Mouse (Mus musculus) heart, postnatal 36 days (tissue): ENCODE measurements at regions not wholly inside any gene's neighbourhood (a gene's known extent, or its start where the extent isn't known, plus 50 kb on each side); places are given as distances from the start of the nearest gene placed in this dataset.
"Not testable (repeated sequence)": the region's sequence is repeated elsewhere in the genome, so short reads cannot be mapped to it uniquely, and the experiment has no call there.

ENCODE experiments used
- DNase-seq, 2 experiments: peaks; one replicate each; pipeline ENCODE4 v3.0.0; 2021 to 2022
- intact Hi-C: fragments of 180-260 bp; cut with DNase I; formaldehyde crosslinking; loops from one replicate; pipeline ENCODE4 v1.15.1; 2025

- DNase-seq = no peak
- intact Hi-C loops = no loop called here
Observed at GRCm38 (mm10) chr4:64432097-64432496, 385.3 kb upstream of the Tnc start.

- DNase-seq = peak in 1 of 2 experiments; percentile 8
- intact Hi-C loops = no loop called here
Observed at GRCm38 (mm10) chr4:64437744-64438594, 391.2 kb upstream of the Tnc start.

- DNase-seq = no peak
- intact Hi-C loops = no loop called here
Observed at GRCm38 (mm10) chr4:64451442-64451841, 404.6 kb upstream of the Tnc start.

- no peak for DNase-seq
- intact Hi-C loops = no loop called here
Observed at GRCm38 (mm10) chr4:64451946-64452345, 405.1 kb upstream of the Tnc start.

GRCm38 (mm10) chr4:64492260-64492962, 445.6 kb upstream of the Tnc start:
- intact Hi-C loops = loop anchor here (5.0 to 10.0 kb wide), 3 partner anchors 548 to 1075 kb away; no protein-coding TSS in a partner anchor
- no peak for DNase-seq

GRCm38 (mm10) chr4:64497759-64498158, 450.9 kb upstream of the Tnc start:
- not testable (repeated sequence) for DNase-seq
- intact Hi-C loops = loop anchor here (10.0 kb wide), 2 partner anchors 553 to 813 kb away; no protein-coding TSS in a partner anchor

- no peak for DNase-seq
- intact Hi-C loops = no loop called here
Observed at GRCm38 (mm10) chr4:64500635-64501395, 454.0 kb upstream of the Tnc start.

GRCm38 (mm10) chr4:64521883-64522282, 475.1 kb upstream of the Tnc start:
- no peak for DNase-seq
- intact Hi-C loops = loop anchor here (2.0 kb wide), 1 partner anchor 1067 kb away; no protein-coding TSS in a partner anchor

- intact Hi-C loops = no loop called here
- no peak for DNase-seq
Observed at GRCm38 (mm10) chr4:64527724-64528332, 481.0 kb upstream of the Tnc start.

- no peak for DNase-seq
- intact Hi-C loops = loop anchor here (5.0 to 10.0 kb wide), 2 partner anchors 594 to 967 kb away; partner anchors contain the start of gene Pappa
Observed at GRCm38 (mm10) chr4:64530585-64530984, 483.8 kb upstream of the Tnc start.

- no peak for DNase-seq
Observed at GRCm38 (mm10) chr4:64533019-64533418, 486.2 kb upstream of the Tnc start.

GRCm38 (mm10) chr4:64535554-64536253, 488.9 kb upstream of the Tnc start:
- DNase-seq = no peak
- intact Hi-C loops = loop anchor here (10.0 kb wide), 1 partner anchor 589 kb away; the partner anchor contains the start of gene Pappa

More at GRCm38 (mm10) chr4:64533019-64533418, 486.2 kb upstream of the Tnc start:
- intact Hi-C loops = loop anchor here (5.0 to 10.0 kb wide), 2 partner anchors 592 to 964 kb away; partner anchors contain the start of gene Pappa

- intact Hi-C loops = loop anchor here (10.0 kb wide), 1 partner anchor 587 kb away; the partner anchor contains the start of gene Pappa
Observed at GRCm38 (mm10) chr4:64538009-64538408, 491.2 kb upstream of the Tnc start.

GRCm38 (mm10) chr4:64544576-64545185, 497.9 kb upstream of the Tnc start:
- intact Hi-C loops = no loop called here
- DNase-seq = no peak

More at GRCm38 (mm10) chr4:64538009-64538408, 491.2 kb upstream of the Tnc start:
- no peak for DNase-seq

GRCm38 (mm10) chr4:64546386-64546785, 499.6 kb upstream of the Tnc start:
- DNase-seq = no peak
- intact Hi-C loops = no loop called here

- intact Hi-C loops = no loop called here
Observed at GRCm38 (mm10) chr4:64562511-64562910, 515.7 kb upstream of the Tnc start.

GRCm38 (mm10) chr4:64563996-64564395, 517.2 kb upstream of the Tnc start:
- no peak for DNase-seq
- intact Hi-C loops = no loop called here

More at GRCm38 (mm10) chr4:64562511-64562910, 515.7 kb upstream of the Tnc start:
- no peak for DNase-seq

GRCm38 (mm10) chr4:64570666-64571065, 523.9 kb upstream of the Tnc start:
- no peak for DNase-seq
- intact Hi-C loops = no loop called here

GRCm38 (mm10) chr4:64575901-64576300, 529.1 kb upstream of the Tnc start:
- intact Hi-C loops = no loop called here
- DNase-seq = no peak
